Mouse (Mus musculus) myocyte (in vitro differentiated cells): ENCODE measurements around the gene Cebpz.
A peak's percentile ranks its signal among the peaks of the same experiment; 100 is the strongest.

Experiments used
- E2F4 ChIP-seq: IDR thresholded peaks from one replicate; pipeline ENCODE4 v1.6.1; 2011; ENCODE audit warnings: mild to moderate bottlenecking, control low read depth, moderate library complexity; ENCODE audit not compliant: insufficient read depth
- POLR2A ChIP-seq: IDR thresholded peaks from one replicate; pipeline ENCODE4 v1.6.1; 2011; ENCODE audit warnings: low read depth, mild to moderate bottlenecking, control low read depth, moderate library complexity; ENCODE audit not compliant: insufficient read length
- POLR2AphosphoS2 ChIP-seq: IDR thresholded peaks from one replicate; pipeline ENCODE4 v1.6.1; 2011; ENCODE audit warnings: low read depth, control low read depth; ENCODE audit not compliant: insufficient read length

DNA sequence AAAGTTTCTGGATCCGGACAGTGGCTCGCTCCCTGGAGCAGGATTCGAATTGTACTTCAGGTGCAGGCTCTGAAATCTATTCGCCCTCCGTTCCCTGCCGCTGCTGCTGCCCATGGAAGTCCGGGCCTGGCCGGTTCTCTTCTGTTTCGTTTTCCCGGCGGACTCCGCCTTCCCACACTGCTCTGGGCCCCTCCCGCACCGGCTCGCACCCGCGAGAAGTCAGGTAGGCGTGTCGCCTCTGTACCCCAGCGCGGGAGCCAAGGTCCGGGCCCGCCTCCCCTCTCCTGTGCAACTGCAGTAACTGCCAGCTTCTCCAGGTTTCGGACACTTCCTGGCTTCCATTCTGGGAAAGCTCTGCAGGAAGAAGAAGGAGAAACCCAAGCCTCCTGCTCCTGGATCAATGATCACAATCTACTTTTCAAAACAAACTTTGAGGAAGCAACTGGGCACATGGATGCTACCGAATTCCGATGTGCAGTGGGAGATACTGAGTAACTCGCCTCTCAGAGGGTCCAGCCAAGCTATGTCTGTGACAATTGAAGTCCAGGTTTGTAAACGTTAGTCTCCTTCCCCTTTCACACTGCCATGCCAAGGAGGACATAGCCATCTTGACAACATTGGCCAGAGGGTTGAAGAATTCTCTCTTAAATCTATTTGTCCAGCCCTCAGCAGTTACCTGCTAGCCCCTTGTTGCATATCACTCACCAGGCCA is 54.3 kb downstream of the Cebpz start, which contains the start of gene Eif2ak2:
- peak; percentile 58 for TF ChIP-seq POLR2A
- no peak for TF ChIP-seq E2F4
- TF ChIP-seq POLR2AphosphoS2 = no peak
